Mouse (Mus musculus): Measurements from ENCODE around the gene Arsb.

DNA sequence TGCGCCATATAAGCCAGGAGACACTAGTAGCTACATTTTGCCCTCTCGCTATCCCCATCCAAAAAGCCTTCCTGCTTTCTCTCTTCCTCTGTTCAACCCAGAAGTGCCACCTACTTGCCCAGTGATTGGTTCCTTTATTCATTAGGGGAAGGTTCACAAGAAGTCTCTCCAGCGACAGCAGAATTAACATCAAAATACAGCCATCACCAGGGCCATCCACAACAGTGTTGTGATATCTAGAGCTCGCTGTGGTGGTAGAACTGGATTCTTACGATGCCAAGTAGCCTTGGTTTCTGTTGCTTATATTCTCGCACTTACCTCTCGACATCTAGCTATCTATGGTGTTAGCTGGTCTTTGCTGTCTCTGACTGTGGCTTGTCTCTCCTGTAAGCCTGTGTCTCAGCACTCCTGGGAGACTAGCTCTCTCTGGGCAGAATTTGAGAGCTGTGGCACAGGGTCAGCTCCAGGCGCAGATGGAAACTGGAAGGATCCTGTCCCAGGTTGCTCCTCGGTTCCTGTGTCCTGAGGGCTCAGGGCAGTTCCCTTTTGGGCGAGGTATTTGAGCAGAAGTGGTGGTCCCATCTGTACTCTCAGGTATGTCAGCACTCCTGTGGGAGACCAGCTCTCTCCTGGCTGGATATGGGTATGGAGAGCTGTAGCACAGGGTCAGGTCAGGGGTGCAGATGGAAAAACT is 135.3 kb downstream of the Arsb start:
- TF ChIP-seq CTCF (IDR thresholded peaks at IDR 0.05; ENCODE audit: insufficient read depth, low read length) = no peak
- no peak for TF ChIP-seq POLR2A (IDR thresholded peaks at IDR 0.05; ENCODE audit: borderline replicate concordance, extremely low read depth, low read depth, low read length)
